Mouse (Mus musculus) hindbrain, embryonic 10.5 days (tissue): ENCODE measurements around the gene Frat1. TPM values are rescaled to one million over a fixed set of nuclear protein-coding genes. Genes with fewer than 3 reads are reported as not detected.

ENCODE experiments used
- DNase-seq: peaks from one replicate; pipeline ENCODE4 v3.0.0-alpha.2; 2017; ENCODE audit warnings: low spot score
- H3K27ac ChIP-seq: fragments of 300-500 bp; sonication (generic); 2 replicates; pipeline ENCODE4 v1.5.1; 2016; ENCODE audit warnings: mild to moderate bottlenecking, moderate library complexity
- H3K27me3 ChIP-seq: fragments of 300-500 bp; sonication (generic); 2 replicates; pipeline ENCODE4 v1.6.1; 2016; ENCODE audit warnings: mild to moderate bottlenecking; ENCODE audit not compliant: poor library complexity, insufficient read depth, severe bottlenecking
- H3K36me3 ChIP-seq: fragments of 300-500 bp; sonication (generic); 2 replicates; pipeline ENCODE4 v1.6.1; 2016; ENCODE audit warnings: mild to moderate bottlenecking, moderate library complexity
- H3K4me1 ChIP-seq: fragments of 300-500 bp; sonication (generic); replicated peaks from 2 replicates; pipeline ENCODE4 v1.6.1; 2016; ENCODE audit warnings: mild to moderate bottlenecking
- H3K4me3 ChIP-seq: fragments of 300-500 bp; sonication (generic); 2 replicates; pipeline ENCODE4 v1.5.1; 2016; ENCODE audit warnings: mild to moderate bottlenecking, moderate library complexity
- H3K9me3 ChIP-seq: fragments of 300-500 bp; sonication (generic); 2 replicates; pipeline ENCODE4 v1.6.1; 2016; ENCODE audit warnings: mild to moderate bottlenecking, moderate library complexity
- WGBS: fragments of 180-500 bp; shearing (Covaris S2); methylation state at CpG from one replicate; pipeline ENCODE4 v1.1.7; 2016; 5-methylcytosine and 5-hydroxymethylcytosine counted together
- polyA plus RNA-seq: library from polyadenylated mRNA; unstranded; fragments of >200 nt; fragmentation: Nextera tagmentation; extraction: Ambion mirVana; gene quantifications from 2 replicates; pipeline ENCODE4 v1.2.1, GENCODE M21; 2016

Gene Frat1
- 10.8 and 13.4 TPM in 2 replicates for polyA plus RNA-seq

DNA sequence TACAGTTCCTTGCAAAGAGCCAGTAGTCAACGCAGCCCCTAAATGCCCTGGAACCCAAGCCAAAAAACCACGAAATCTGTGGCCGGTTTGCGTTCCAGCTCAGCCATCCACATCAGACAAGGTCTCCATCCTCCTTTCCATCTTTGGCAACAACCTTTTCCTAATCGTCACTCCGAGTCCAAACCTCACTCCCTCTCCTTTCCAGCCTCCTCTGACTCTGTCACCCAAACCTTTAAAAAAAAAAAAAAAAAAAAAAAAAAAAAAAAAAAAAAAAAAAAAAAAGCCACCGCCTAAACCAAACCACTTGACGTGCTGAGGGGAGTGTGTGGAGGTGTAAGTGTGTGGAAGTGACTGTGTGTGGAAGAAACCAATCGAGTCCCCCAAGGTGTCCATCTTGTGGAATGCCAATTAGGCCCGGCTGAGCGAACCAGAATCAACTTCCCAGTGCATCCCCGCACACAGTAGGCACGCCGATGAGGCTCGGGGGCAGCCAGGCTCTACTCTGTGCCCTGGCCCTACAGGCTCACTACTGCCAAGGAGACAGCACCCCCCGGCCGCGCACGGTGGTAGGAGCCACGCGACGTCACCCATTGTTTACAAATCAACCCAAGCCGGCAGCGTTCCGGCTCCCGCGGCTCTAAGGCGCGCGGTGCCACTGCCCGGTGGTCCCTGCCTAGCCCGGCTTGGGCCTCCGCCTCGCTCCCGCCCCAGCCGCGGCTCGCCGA, at the start of gene Frat1:
Frat1 (plus strand) TSS at position 590 of the 725 bp plus-strand sequence.
- Histone ChIP-seq H3K36me3 (no peaks in the 10 kb centered on the region), H3K27ac (peak within 1 kb of the TSS; percentile 96), H3K4me3 (peak within 1 kb of the TSS; percentile 85), H3K9me3 (no peaks in the 10 kb centered on the region), H3K4me1 (peaks cover 39% of the 10 kb centered on the region), H3K27me3 (peaks cover 25% of the 10 kb centered on the region)
- DNase-seq, result peak; percentile 95
- WGBS, result under 1% methylated on average over 39 of the region's 39 CpGs

DNA sequence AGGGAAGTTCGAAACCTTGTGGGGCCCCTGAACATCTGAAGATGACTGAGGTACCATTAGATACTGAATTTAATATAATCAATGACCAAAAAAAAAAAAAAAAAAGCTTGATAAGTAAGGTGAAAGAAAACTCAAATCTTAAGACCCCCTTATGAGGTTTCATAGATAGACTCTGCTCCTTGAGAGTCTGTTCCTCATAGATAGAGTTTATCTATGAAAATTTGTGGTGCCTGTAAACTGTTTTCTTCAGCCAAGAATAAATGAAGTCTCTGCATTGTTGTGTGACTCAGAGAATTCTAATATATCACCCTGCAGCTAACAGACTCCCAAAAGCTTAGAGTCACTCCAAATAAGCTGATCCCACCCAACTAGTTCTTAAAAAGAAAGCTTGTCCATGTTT, 42.9 kb upstream of the Frat1 start:
- H3K9me3 ChIP-seq, result no peaks in the 10 kb centered on the region
- H3K36me3 ChIP-seq, result peaks cover 80% of the 10 kb centered on the region
- no peak overlapping the region for H3K27ac ChIP-seq
- 0 out of 2 replicates have a peak, but pooled peaks cover 2% of the 10 kb centered on the region for H3K4me1 ChIP-seq
- WGBS, result 87% methylated on average over 1 of the region's 1 CpGs
- DNase-seq, result no peak
- no peaks in the 10 kb centered on the region for H3K27me3 ChIP-seq
- no peak overlapping the region for H3K4me3 ChIP-seq

DNA sequence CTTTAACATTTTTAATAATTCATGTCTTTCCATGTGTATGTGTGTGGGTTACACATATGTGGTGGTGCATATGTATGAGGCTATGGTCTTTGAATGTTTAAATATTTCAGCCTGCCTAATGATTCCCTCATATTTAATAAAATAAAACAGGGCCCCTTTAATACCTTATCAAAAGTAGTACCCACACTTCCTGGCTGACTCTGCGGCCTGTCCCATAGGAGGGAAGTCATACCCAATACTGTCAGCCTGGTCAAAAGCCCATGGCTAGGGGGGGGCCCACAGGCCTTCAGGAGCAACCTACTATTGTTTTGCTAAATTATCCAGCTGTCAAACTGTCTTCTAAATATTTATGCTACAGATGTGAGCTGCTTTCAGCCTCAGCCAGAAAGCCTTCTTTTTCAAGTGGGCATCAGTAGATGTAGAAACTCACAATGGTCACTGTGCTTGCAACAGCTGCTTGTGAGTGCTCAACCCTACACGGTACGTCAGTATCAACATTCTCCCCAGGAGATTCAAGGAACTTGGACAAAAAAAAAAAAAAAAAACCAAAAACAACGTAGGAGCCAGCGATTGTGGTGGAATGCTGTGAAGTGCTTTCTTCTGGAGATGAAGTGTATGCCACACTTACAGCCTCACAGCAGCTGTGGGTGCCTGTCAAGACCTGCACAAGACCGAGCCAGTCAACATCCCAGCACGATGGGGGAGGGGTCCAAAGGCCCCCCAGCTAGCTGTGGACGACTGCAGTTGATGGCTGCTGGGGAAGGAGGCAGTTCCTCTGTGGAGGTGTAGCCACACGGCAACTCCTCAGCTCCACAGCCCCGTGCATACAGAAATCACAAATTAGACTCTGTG, 40.4 kb upstream of the Frat1 start:
- Histone ChIP-seq H3K9me3 (no peaks in the 10 kb centered on the region), H3K4me1 (0 out of 2 replicates have a peak, but pooled peaks cover 2% of the 10 kb centered on the region), H3K27me3 (no peaks in the 10 kb centered on the region), H3K4me3 (no peak overlapping the region), H3K36me3 (peaks cover 64% of the 10 kb centered on the region), H3K27ac (no peak overlapping the region)
- no peak for DNase-seq
- WGBS, result 76% methylated on average over 10 of the region's 10 CpGs

DNA sequence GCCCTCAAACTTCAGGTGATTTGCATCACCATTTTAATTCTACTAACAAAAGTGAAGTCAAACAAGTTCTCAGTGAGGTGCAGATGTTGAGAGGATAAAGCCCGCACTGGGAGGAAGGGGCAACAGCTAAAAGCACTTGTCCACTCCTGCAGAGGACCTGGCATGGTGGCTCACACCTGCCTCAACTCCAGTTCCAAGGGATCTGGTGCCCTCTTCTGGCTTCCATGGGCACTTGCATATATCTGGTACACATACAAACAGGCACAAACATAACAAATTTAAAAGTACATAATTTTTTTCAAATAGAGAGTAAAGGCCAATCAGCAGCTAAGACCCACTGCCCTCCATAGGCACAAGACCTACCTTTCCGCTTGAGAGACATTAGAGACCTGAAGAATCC, 38.4 kb upstream of the Frat1 start:
- Histone ChIP-seq H3K4me3 (no peak overlapping the region), H3K9me3 (no peaks in the 10 kb centered on the region), H3K27me3 (no peaks in the 10 kb centered on the region), H3K27ac (no peak overlapping the region), H3K4me1 (0 out of 2 replicates have a peak, but pooled peaks cover 5% of the 10 kb centered on the region), H3K36me3 (peaks cover 46% of the 10 kb centered on the region)
- no peak for DNase-seq
- 95% methylated on average over 2 of the region's 2 CpGs for WGBS

DNA sequence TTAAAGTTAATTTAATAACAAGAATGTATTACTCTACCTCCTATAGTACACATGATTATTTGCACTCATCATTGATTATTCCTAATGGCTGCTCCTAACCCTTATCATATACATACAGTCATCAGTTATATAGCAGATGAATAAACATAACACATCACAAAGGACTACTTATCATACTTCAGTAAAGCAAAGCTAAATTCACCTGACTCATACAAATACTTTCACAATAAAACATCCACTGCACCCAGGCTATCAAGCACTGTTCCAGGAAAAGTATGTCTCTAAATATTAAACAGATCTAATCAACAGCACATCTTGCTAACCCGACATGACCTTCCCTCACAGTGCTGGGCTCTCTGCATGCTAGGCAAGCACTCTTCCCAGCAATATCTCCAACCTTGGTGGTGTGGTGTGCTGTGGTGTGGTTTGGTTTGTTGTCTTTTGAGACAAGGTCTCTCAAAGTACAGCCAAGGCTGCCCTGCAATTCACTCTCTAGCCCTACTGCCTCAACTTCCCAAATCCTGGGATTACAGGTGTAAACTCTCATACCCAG, 36.8 kb upstream of the Frat1 start:
- 94% methylated on average over 1 of the region's 1 CpGs for WGBS
- H3K36me3 ChIP-seq, result peaks cover 33% of the 10 kb centered on the region
- no peaks in the 10 kb centered on the region for H3K9me3 ChIP-seq
- no peak overlapping the region for H3K4me3 ChIP-seq
- no peaks in the 10 kb centered on the region for H3K27me3 ChIP-seq
- H3K27ac ChIP-seq, result no peak overlapping the region
- DNase-seq, result no peak
- 0 out of 2 replicates have a peak, but pooled peaks cover 5% of the 10 kb centered on the region for H3K4me1 ChIP-seq

DNA sequence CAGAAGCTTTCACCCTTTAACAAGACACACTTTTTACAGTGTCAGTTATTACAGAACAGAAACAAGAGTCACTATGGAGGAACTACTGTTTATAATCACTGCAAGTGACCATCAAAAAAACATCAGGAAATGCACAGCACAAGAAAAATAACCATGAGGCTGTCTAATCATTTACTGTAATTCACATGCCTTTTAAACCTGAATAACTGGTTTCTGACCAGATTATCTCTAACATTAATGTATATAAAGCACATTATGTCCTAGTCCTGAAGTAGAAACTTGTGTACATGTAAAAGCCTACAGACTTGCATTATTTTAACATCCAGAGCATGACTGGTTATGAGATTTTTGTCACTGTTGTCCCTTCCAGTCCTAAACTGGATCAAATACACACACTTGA, 35.8 kb upstream of the Frat1 start:
- H3K36me3 ChIP-seq, result peaks cover 28% of the 10 kb centered on the region
- DNase-seq, result no peak
- H3K27ac ChIP-seq, result no peak overlapping the region
- H3K4me1 ChIP-seq, result 0 out of 2 replicates have a peak, but pooled peaks cover 5% of the 10 kb centered on the region
- no peaks in the 10 kb centered on the region for H3K9me3 ChIP-seq
- H3K4me3 ChIP-seq, result no peak overlapping the region
- no peaks in the 10 kb centered on the region for H3K27me3 ChIP-seq

DNA sequence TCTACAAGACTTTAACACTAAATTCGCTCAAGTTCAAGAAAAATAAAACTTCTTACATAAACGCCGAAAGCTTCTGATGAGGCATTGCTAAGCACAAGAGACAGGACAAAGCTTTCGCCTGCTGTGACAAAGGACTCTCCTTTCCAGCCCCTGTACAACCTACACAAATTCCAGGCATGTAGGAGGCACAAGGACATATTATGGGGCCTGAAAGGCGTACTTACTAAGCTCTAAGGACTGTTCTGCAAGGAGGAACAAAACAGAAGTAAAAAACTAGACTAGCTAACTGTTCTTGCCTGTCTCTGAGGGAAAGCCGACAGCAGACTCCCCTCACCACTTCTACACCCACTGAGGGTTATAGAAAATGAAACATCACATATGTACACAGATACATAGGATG, 34.9 kb upstream of the Frat1 start:
- Histone ChIP-seq H3K36me3 (peaks cover 20% of the 10 kb centered on the region), H3K4me1 (peaks cover 5% of the 10 kb centered on the region), H3K4me3 (no peak overlapping the region), H3K27me3 (no peaks in the 10 kb centered on the region), H3K9me3 (no peaks in the 10 kb centered on the region), H3K27ac (no peak overlapping the region)
- DNase-seq, result no peak
- WGBS, result 74% methylated on average over 6 of the region's 6 CpGs

DNA sequence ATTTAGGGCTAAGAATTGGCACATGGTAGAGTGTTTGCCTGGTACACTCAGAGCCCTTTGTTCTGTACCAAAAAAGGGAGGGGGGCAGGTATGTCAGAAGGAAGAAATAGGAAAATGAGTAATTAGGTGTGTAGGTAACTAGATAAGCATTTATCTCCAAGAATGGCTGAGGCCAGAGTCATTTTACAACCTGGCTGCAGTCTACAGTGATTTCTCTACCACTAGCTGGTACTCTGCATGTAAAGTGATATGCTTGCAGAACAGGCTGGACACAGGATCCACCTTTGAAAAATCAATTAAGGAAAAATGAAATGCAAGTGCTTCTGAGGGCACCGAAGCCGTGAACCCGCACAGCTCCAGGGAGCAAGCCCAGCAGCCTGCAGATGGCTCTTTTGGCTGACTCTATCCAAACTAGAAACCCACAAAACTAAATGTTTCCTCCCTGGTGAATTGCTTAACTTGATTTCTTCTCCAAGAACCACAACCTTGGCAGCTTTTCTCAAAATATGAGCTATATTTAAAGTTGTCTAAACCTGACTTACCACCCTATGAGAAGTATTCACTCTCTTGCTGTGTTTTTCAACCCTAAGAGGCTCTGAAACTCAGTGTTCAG, 33.5 kb upstream of the Frat1 start:
- Histone ChIP-seq H3K4me1 (peaks cover 18% of the 10 kb centered on the region), H3K9me3 (no peaks in the 10 kb centered on the region), H3K4me3 (no peak overlapping the region), H3K36me3 (peaks cover 7% of the 10 kb centered on the region), H3K27me3 (no peaks in the 10 kb centered on the region), H3K27ac (no peak overlapping the region)
- whole genome bisulfite sequencing, result 82% methylated on average over 3 of the region's 3 CpGs
- DNase-seq, result no peak

DNA sequence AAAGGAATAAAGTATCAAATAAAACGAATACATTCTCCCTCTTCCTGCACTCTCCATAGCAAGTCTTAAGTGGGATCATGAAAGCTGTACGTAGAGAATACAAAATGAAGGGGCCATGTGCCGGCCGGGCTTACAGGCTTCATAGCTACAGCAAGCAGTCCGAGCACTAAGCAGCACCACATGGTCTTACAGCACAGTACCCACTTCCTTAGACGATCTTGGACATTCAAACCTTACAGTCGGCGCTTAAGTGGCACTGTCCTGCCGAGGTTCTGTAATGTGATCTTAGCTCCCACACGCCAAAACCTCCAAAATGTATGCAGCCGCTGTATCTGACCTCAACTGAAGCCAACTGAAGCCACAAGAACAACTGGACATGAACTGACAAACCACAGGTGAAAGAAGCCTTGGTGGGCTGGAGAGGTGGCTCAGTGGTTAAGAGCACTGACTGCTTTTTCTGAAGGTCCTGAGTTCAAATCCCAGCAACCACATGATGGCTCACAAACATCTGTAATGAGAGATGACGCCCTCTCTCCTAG, 32.9 kb upstream of the Frat1 start:
- peaks cover 1% of the 10 kb centered on the region; the same call in 1 of the 2 replicates for H3K36me3 ChIP-seq
- no peaks in the 10 kb centered on the region for H3K27me3 ChIP-seq
- peaks cover 18% of the 10 kb centered on the region for H3K4me1 ChIP-seq
- no peaks in the 10 kb centered on the region for H3K9me3 ChIP-seq
- H3K27ac ChIP-seq, result no peak overlapping the region
- no peak overlapping the region for H3K4me3 ChIP-seq
- 84% methylated on average over 12 of the region's 12 CpGs for WGBS
- no peak for DNase-seq

DNA sequence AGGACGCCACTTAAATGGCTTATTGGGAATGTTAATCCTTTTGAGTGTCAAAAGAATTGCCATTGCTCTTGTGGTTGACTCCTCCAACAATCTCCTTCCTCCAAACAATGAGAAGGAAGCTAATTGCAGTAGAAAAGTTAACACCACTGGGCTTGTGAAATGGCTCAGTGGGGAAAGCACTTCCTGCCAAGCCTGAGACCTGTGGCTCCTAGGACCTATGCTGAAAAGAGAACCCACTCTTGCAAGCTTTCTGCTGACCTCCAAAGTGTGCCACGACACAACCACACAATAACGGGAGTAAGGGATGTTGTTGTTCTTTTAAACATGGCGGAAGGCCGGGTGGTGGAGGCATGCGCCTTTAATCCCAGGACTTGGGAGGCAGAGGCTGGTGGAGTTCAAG, 32.2 kb upstream of the Frat1 start:
- no peaks in the 10 kb centered on the region for H3K27me3 ChIP-seq
- H3K4me1 ChIP-seq, result peaks cover 22% of the 10 kb centered on the region
- 92% methylated on average over 6 of the region's 6 CpGs for WGBS
- no peak overlapping the region for H3K4me3 ChIP-seq
- no peak overlapping the region for H3K27ac ChIP-seq
- H3K36me3 ChIP-seq, result no peaks in the 10 kb centered on the region; the same call in 1 of the 2 replicates
- DNase-seq, result no peak
- no peaks in the 10 kb centered on the region for H3K9me3 ChIP-seq

DNA sequence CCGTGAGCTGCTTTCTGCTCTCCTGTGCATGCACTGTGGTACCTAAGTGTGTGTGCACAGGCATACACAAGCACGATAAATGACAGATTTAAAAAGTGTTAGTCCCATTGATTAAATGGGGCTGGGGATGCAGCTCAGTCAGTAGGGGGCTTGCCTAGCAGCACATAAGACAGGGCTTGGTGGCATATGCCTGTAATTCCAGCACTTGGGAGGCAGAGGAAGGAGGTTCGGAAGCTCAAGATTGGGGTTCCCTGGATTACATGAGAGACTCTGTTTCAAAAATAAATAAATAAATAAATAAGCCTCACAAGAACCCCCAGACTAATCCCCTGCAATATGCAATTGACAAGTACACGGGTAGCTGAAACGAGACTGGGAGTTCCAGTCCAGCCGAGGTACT, 29.3 kb upstream of the Frat1 start:
- Histone ChIP-seq H3K4me3 (peak overlapping the region; percentile 84), H3K9me3 (0 out of 2 replicates have a peak, but pooled peaks cover under 1% of the 10 kb centered on the region), H3K4me1 (peaks cover 22% of the 10 kb centered on the region), H3K27ac (0 out of 2 replicates have a peak overlapping the region, but pooled peaks have one; percentile 17), H3K27me3 (no peaks in the 10 kb centered on the region), H3K36me3 (no peaks in the 10 kb centered on the region; the same call in 1 of the 2 replicates)
- 61% methylated on average over 6 of the region's 6 CpGs for WGBS
- no peak for DNase-seq

DNA sequence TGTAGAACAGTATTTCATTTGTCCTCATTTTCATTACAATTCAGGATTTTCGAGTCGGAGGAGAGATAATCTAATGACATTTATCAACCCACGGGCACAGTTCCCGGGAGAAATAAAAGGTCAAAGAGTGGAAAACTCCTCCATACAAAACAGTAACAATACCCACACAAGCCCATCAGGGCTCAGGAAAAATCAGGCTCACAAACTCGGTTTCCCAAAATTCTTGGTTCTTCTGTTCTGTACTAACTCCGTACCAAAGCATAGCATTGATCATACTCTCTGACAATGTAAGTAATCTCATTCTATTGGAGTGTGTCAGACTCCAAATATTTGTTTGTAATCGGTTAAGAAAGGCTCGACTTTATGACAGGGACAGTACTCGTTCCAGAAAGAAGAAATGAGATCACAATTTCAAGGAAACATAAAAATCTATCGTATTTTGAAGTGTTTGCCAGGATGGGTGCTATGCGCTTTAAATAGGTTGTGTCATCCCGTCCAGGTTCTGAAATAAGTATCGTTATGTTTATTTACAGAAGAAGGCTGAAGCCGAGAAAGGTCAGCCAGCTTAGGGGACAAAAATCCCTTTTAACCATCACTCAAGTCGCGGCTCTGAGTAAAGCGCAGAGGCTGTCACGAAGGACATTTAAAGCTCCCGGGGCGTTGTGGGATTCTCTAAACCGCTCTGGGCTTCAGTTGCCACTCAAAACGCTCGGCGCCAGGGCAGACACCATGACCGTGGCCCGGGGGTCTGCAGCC, 28.6 kb upstream of the Frat1 start:
- no peaks in the 10 kb centered on the region for H3K27me3 ChIP-seq
- H3K4me3 ChIP-seq, result peak overlapping the region; percentile 84
- WGBS, result 8% methylated on average over 26 of the region's 26 CpGs
- H3K4me1 ChIP-seq, result peaks cover 21% of the 10 kb centered on the region
- DNase-seq, result no peak
- no peaks in the 10 kb centered on the region; the same call in 1 of the 2 replicates for H3K36me3 ChIP-seq
- H3K27ac ChIP-seq, result peak overlapping the region; percentile 97
- peaks cover 7% of the 10 kb centered on the region for H3K9me3 ChIP-seq
